Mouse (Mus musculus) heart, embryonic 13.5 days (tissue): ENCODE data around the gene Usp7. TPM values are rescaled to one million over a fixed set of nuclear protein-coding genes. Genes with fewer than 3 reads are reported as not detected.

Experiments
- ATAC-seq: fragments of 200-750 bp; cut with Nextera tagmentation; 2 replicates; pipeline ENCODE4 v1.8.0; 2017; ENCODE audit warnings: moderate TSS enrichment; ENCODE audit not compliant: insufficient number of reproducible peaks, low FRiP score, low TSS enrichment; ENCODE audit errors: extremely low read depth
- H3K27ac ChIP-seq: fragments of 300-500 bp; sonication (generic); replicated peaks from 2 replicates; pipeline ENCODE4 v1.5.1; 2015; ENCODE audit warnings: moderate library complexity, mild to moderate bottlenecking, inconsistent platforms
- H3K27me3 ChIP-seq: fragments of 300-500 bp; sonication (generic); replicated peaks from 2 replicates; pipeline ENCODE4 v1.6.1; 2015; ENCODE audit warnings: mild to moderate bottlenecking, inconsistent platforms
- H3K36me3 ChIP-seq: fragments of 300-500 bp; sonication (generic); 2 replicates; pipeline ENCODE4 v1.6.1; 2015; ENCODE audit warnings: mild to moderate bottlenecking, inconsistent platforms
- H3K4me1 ChIP-seq: fragments of 300-500 bp; sonication (generic); 2 replicates; pipeline ENCODE4 v1.6.1; 2015; ENCODE audit warnings: inconsistent platforms
- H3K4me2 ChIP-seq: fragments of 300-500 bp; sonication (generic); 2 replicates; pipeline ENCODE4 v1.6.1; 2015; ENCODE audit warnings: inconsistent platforms, mild to moderate bottlenecking, moderate library complexity
- H3K4me3 ChIP-seq: fragments of 300-500 bp; sonication (generic); 2 replicates; pipeline ENCODE4 v1.5.1; 2015; ENCODE audit warnings: moderate library complexity, mild to moderate bottlenecking, inconsistent platforms
- H3K9ac ChIP-seq: fragments of 300-500 bp; sonication (generic); 2 replicates; pipeline ENCODE4 v1.6.1; 2015; ENCODE audit warnings: inconsistent platforms, mild to moderate bottlenecking, moderate library complexity
- H3K9me3 ChIP-seq: fragments of 300-500 bp; sonication (generic); 2 replicates; pipeline ENCODE4 v1.6.1; 2016; ENCODE audit warnings: inconsistent platforms
- WGBS: fragments of 180-500 bp; shearing (Covaris S2); methylation state at CpG from one replicate; pipeline ENCODE4 v1.1.7; 2015; ENCODE audit warnings: mixed read lengths; 5-methylcytosine and 5-hydroxymethylcytosine counted together
- polyA plus RNA-seq: library from polyadenylated mRNA; unstranded; fragments of >200 nt; fragmentation: Nextera tagmentation; extraction: Ambion mirVana; gene quantifications from 2 replicates; pipeline ENCODE4 v1.2.1, GENCODE M21; 2015

Gene Usp7
- 14.3 and 15.2 TPM in 2 replicates for polyA plus RNA-seq

DNA sequence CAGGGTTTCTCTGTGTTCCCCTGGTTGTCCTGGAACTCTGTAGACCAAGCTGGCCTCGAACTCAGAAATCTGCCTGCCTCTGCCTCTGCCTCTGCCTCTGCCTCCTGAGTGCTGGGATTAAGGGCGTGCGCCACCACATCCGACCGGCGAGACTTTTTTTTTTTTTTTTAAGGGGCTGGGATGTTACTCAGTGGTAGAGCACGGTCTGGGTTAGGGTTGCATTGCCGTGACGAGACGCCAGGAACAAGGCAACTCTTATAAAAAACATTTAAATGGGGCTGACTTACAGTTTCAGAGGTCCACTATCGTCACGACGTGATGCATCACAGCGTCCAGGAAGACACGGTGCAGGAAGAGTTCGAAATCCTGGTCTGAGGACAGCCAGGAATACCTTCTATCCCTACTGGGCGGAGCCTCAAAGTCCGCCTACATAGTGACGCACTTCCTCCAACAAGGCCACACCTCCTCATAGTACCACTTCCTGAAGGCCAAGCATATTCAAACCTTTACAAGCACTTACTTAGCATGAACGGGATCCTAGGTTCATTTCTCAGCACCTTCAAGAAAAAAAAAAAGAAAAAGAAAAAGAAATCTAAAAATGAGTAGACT lies at the start of gene Usp7:
Usp7 (minus strand) TSS at position 360 of the 609 bp plus-strand sequence.
- H3K27me3 ChIP-seq, result no peaks in the 10 kb centered on the region
- no peaks in the 10 kb centered on the region for H3K36me3 ChIP-seq
- 85% methylated on average over 20 of the region's 20 CpGs for WGBS
- no peak within 1 kb of the TSS for H3K9ac ChIP-seq
- no peak within 1 kb of the TSS for H3K4me2 ChIP-seq
- ATAC-seq, result no peak
- 0 out of 2 replicates have a peak, but pooled peaks cover 3% of the 10 kb centered on the region for H3K4me1 ChIP-seq
- H3K4me3 ChIP-seq, result no peak within 1 kb of the TSS
- H3K9me3 ChIP-seq, result no peaks in the 10 kb centered on the region
- H3K27ac ChIP-seq, result no peak within 1 kb of the TSS

GRCm38 (mm10) chr16:8840557-8840956 lies 48.4 kb upstream of the Usp7 start:
- Histone ChIP-seq H3K4me2 (no peak overlapping the region), H3K27me3 (no peaks in the 10 kb centered on the region), H3K9me3 (no peaks in the 10 kb centered on the region), H3K27ac (no peak overlapping the region), H3K36me3 (peaks cover 84% of the 10 kb centered on the region), H3K4me3 (no peak overlapping the region), H3K9ac (no peak overlapping the region), H3K4me1 (peaks cover 20% of the 10 kb centered on the region)
- ATAC-seq, result no peak
- 88% methylated on average over 3 of the region's 3 CpGs for whole genome bisulfite sequencing

- Histone ChIP-seq H3K4me3 (no peak overlapping the region), H3K36me3 (peaks cover 88% of the 10 kb centered on the region)
These were observed 46.8 kb upstream of the Usp7 start for GRCm38 (mm10) chr16:8838921-8839320.

GRCm38 (mm10) chr16:8837595-8837994 lies 45.5 kb upstream of the Usp7 start:
- no peak overlapping the region for H3K27ac ChIP-seq
- peaks cover 88% of the 10 kb centered on the region for H3K36me3 ChIP-seq
- no peaks in the 10 kb centered on the region for H3K9me3 ChIP-seq
- peaks cover 42% of the 10 kb centered on the region for H3K4me1 ChIP-seq
- H3K27me3 ChIP-seq, result no peaks in the 10 kb centered on the region
- 90% methylated on average over 1 of the region's 1 CpGs for WGBS
- peak overlapping the region; percentile 21; the same call in 1 of the 2 replicates for H3K4me3 ChIP-seq
- peak overlapping the region; percentile 36; the same call in 1 of the 2 replicates for H3K4me2 ChIP-seq
- H3K9ac ChIP-seq, result no peak overlapping the region
- peak; percentile 68; the same call in 1 of the 2 replicates for ATAC-seq

More at GRCm38 (mm10) chr16:8838921-8839320, 46.8 kb upstream of the Usp7 start:
- no peak overlapping the region for H3K4me2 ChIP-seq
- H3K27ac ChIP-seq, result no peak overlapping the region
- no peak for ATAC-seq
- no peak overlapping the region for H3K9ac ChIP-seq
- no peaks in the 10 kb centered on the region for H3K9me3 ChIP-seq
- H3K27me3 ChIP-seq, result no peaks in the 10 kb centered on the region
- H3K4me1 ChIP-seq, result peaks cover 34% of the 10 kb centered on the region

DNA sequence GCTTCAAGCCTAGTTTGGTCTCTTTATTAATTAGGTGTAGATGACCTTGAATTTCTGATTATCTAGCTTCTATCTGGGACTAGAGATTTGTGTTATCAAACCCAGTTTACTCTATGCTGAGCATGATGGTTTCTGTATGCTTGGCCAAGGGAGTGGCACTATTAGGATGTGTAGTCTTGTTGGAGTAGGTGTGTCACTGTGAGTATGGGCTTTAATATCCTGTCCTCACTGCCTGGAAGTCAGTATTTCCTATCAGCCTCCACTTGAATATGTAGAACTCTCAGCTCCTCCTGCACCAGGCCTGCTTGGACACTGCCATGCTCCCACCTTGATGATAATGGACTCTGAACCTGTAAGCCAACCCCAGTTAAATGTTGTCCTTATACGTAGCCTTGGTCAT lies 44.8 kb upstream of the Usp7 start:
- no peaks in the 10 kb centered on the region for H3K27me3 ChIP-seq
- H3K27ac ChIP-seq, result peak overlapping the region; percentile 20; the same call in 1 of the 2 replicates
- WGBS, result 84% methylated on average over 1 of the region's 1 CpGs
- peaks cover 87% of the 10 kb centered on the region for H3K36me3 ChIP-seq
- ATAC-seq, result no peak
- H3K4me3 ChIP-seq, result peak overlapping the region; percentile 26
- H3K4me2 ChIP-seq, result peak overlapping the region; percentile 36
- peaks cover 49% of the 10 kb centered on the region for H3K4me1 ChIP-seq
- H3K9me3 ChIP-seq, result no peaks in the 10 kb centered on the region
- no peak overlapping the region for H3K9ac ChIP-seq

- H3K4me2 ChIP-seq, result peak overlapping the region; percentile 95
- WGBS, result 2% methylated on average over 12 of the region's 12 CpGs
- peaks cover 40% of the 10 kb centered on the region for H3K36me3 ChIP-seq
- no peaks in the 10 kb centered on the region for H3K27me3 ChIP-seq
- H3K4me3 ChIP-seq, result peak overlapping the region; percentile 95
- H3K9ac ChIP-seq, result peak overlapping the region; percentile 100
- H3K4me1 ChIP-seq, result peaks cover 42% of the 10 kb centered on the region
- ATAC-seq, result no peak
- H3K27ac ChIP-seq, result peak overlapping the region; percentile 98
- no peaks in the 10 kb centered on the region for H3K9me3 ChIP-seq
These were observed 39.1 kb upstream of the Usp7 start for GRCm38 (mm10) chr16:8831241-8831640.

- peak overlapping the region; percentile 95 for H3K4me2 ChIP-seq
- H3K27ac ChIP-seq, result peak overlapping the region; percentile 98
- H3K9me3 ChIP-seq, result no peaks in the 10 kb centered on the region
- 0 out of 2 replicates have a peak, but pooled peaks have one; percentile 15 for ATAC-seq
- H3K4me1 ChIP-seq, result peaks cover 42% of the 10 kb centered on the region
- no peaks in the 10 kb centered on the region for H3K27me3 ChIP-seq
- H3K4me3 ChIP-seq, result peak overlapping the region; percentile 95
- WGBS, result under 1% methylated on average over 60 of the region's 74 CpGs
- H3K36me3 ChIP-seq, result peaks cover 39% of the 10 kb centered on the region
- peak overlapping the region; percentile 100 for H3K9ac ChIP-seq
These were observed 38.5 kb upstream of the Usp7 start for GRCm38 (mm10) chr16:8830431-8831211.

DNA sequence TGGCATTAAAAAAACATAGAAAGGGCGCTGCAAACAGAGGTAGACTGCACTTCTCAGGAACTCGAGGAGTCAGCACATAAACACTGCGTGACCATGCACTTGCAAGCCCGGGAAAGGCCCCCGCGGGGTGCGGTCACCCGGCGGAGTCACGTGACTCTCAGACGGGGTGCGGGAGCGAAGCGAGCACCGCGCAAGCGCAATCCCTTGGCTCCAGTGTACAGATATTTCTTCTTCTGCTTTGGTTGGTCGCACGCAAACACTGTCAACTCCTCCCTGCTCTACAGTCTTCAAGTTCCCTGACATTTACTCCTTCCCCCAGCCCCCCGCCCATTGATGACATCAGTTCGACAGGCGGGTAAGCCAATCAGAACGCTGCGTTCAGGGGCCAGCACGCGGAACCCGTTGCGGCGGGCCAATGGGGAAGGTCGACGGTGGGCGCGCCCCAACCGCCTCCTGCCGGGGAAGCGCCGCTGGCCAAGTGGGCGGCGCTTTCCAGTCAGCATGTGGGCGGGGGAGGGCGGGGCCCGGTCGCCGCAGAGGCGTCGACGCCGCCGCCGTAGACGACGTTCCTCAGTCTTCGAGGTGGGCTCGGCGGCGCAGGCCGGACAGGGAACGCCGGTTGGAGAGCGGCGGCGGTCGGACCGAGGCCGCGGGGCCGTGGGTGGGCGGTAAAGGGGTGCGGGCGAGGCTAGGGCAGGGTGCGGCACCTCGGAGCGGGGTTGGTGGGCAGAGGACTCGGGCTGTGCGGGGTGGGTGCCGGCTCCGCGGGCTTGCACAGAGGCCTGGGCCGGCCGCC lies 37.7 kb upstream of the Usp7 start, which contains the start of gene 1810013L24Rik:
1810013L24Rik (plus strand) TSS at position 537 of the 796 bp plus-strand sequence.
- peak within 1 kb of the TSS; percentile 95 for H3K4me3 ChIP-seq
- H3K9me3 ChIP-seq, result no peaks in the 10 kb centered on the region
- H3K9ac ChIP-seq, result peak within 1 kb of the TSS; percentile 100
- under 1% methylated on average over 71 of the region's 80 CpGs for WGBS
- peaks cover 33% of the 10 kb centered on the region for H3K4me1 ChIP-seq
- peak; percentile 88 for ATAC-seq
- H3K27me3 ChIP-seq, result no peaks in the 10 kb centered on the region
- H3K36me3 ChIP-seq, result peaks cover 31% of the 10 kb centered on the region
- peak within 1 kb of the TSS; percentile 95 for H3K4me2 ChIP-seq
- H3K27ac ChIP-seq, result peak within 1 kb of the TSS; percentile 98

GRCm38 (mm10) chr16:8828636-8829563 lies 36.8 kb upstream of the Usp7 start:
- peak overlapping the region; percentile 92 for H3K4me2 ChIP-seq
- peak; percentile 47 for ATAC-seq
- WGBS, result 10% methylated on average over 33 of the region's 33 CpGs

DNA sequence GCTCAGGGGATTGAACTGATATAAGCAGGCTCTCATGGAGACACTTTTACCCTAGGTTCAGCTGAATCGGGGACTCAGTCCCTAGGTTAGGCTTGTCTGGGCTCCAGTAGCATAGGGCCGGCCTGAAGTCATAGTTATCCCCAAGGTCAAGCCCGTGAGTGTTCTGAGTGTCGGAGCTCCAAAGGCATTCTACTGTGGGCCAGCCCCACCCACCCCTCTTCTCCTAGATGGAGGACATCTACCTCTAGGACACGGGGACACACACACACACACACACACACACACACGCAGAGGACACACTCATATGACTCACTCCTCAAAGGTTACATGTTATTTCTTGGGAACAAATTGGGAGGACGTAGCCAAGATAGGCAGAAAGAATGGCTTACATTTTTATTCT lies 35.3 kb upstream of the Usp7 start:
- H3K9ac ChIP-seq, result no peak overlapping the region
- 74% methylated on average over 7 of the region's 7 CpGs for WGBS
- H3K36me3 ChIP-seq, result peaks cover 8% of the 10 kb centered on the region
- peaks cover 11% of the 10 kb centered on the region for H3K4me1 ChIP-seq
- no peak overlapping the region for H3K27ac ChIP-seq
- H3K4me3 ChIP-seq, result no peak overlapping the region
- ATAC-seq, result no peak
- H3K4me2 ChIP-seq, result no peak overlapping the region
- H3K27me3 ChIP-seq, result no peaks in the 10 kb centered on the region
- no peaks in the 10 kb centered on the region for H3K9me3 ChIP-seq

More at GRCm38 (mm10) chr16:8828636-8829563, 36.8 kb upstream of the Usp7 start:
- Histone ChIP-seq H3K4me3 (peak overlapping the region; percentile 95), H3K27ac (peak overlapping the region; percentile 96), H3K9ac (peak overlapping the region; percentile 83), H3K4me1 (peaks cover 26% of the 10 kb centered on the region), H3K36me3 (peaks cover 24% of the 10 kb centered on the region), H3K27me3 (no peaks in the 10 kb centered on the region), H3K9me3 (no peaks in the 10 kb centered on the region)
